Mouse (Mus musculus) embryonic facial prominence, embryonic 12.5 days (tissue): ENCODE measurements around the gene Pnisr. TPM values are rescaled to one million over a fixed set of nuclear protein-coding genes. Genes with fewer than 3 reads are reported as not detected.

Experiments
- ATAC-seq: fragments of 200-750 bp; cut with Nextera tagmentation; 2 replicates; pipeline ENCODE4 v1.8.0; 2017; ENCODE audit not compliant: insufficient number of reproducible peaks, insufficient read depth, low FRiP score, low TSS enrichment
- H3K27ac ChIP-seq: fragments of 300-500 bp; sonication (generic); 2 replicates; pipeline ENCODE4 v1.5.1; 2016; ENCODE audit warnings: mild to moderate bottlenecking
- H3K27me3 ChIP-seq: fragments of 300-500 bp; sonication (generic); 2 replicates; pipeline ENCODE4 v1.6.1; 2016; ENCODE audit warnings: mild to moderate bottlenecking, moderate library complexity
- H3K36me3 ChIP-seq: fragments of 300-500 bp; sonication (generic); 2 replicates; pipeline ENCODE4 v1.6.1; 2016; ENCODE audit warnings: mild to moderate bottlenecking
- H3K4me1 ChIP-seq: fragments of 300-500 bp; sonication (generic); 2 replicates; pipeline ENCODE4 v1.6.1; 2016
- H3K4me2 ChIP-seq: fragments of 300-500 bp; sonication (generic); replicated peaks from 2 replicates; pipeline ENCODE4 v1.6.1; 2016; ENCODE audit warnings: mild to moderate bottlenecking, moderate library complexity
- H3K4me3 ChIP-seq: fragments of 300-500 bp; sonication (generic); 2 replicates; pipeline ENCODE4 v1.5.1; 2016; ENCODE audit warnings: mild to moderate bottlenecking
- H3K9ac ChIP-seq: fragments of 300-500 bp; sonication (generic); 2 replicates; pipeline ENCODE4 v1.6.1; 2016; ENCODE audit warnings: mild to moderate bottlenecking, moderate library complexity
- H3K9me3 ChIP-seq: fragments of 300-500 bp; sonication (generic); 2 replicates; pipeline ENCODE4 v1.6.1; 2016; ENCODE audit warnings: mild to moderate bottlenecking, moderate library complexity
- WGBS: fragments of 180-500 bp; shearing (Covaris S2); methylation state at CpG from one replicate; pipeline ENCODE4 v1.1.7; 2016; 5-methylcytosine and 5-hydroxymethylcytosine counted together
- polyA plus RNA-seq: library from polyadenylated mRNA; unstranded; fragments of >200 nt; fragmentation: Nextera tagmentation; extraction: Ambion mirVana; gene quantifications from 2 replicates; pipeline ENCODE4 v1.2.1, GENCODE M21; 2016

The Pnisr gene
- 217 and 221 TPM in 2 replicates for polyA plus RNA-seq

GRCm38 (mm10) chr4:21847481-21848286 lies at the start of gene Pnisr:
Pnisr (plus strand) TSS chr4:21847583.
- peak within 1 kb of the TSS; percentile 49 for H3K4me2 ChIP-seq
- no peaks in the 10 kb centered on the region for H3K9me3 ChIP-seq
- H3K36me3 ChIP-seq: no peaks in the 10 kb centered on the region
- ATAC-seq: peak; percentile 96
- no peaks in the 10 kb centered on the region for H3K27me3 ChIP-seq
- peak within 1 kb of the TSS; percentile 83 for H3K9ac ChIP-seq
- peak within 1 kb of the TSS; percentile 83 for H3K4me3 ChIP-seq
- H3K4me1 ChIP-seq: peaks cover 5% of the 10 kb centered on the region; the same call in 1 of the 2 replicates
- peak within 1 kb of the TSS; percentile 98 for H3K27ac ChIP-seq
- 0% methylated on average over 50 of the region's 50 CpGs for WGBS

- no peak overlapping the region for H3K4me2 ChIP-seq
- H3K4me3 ChIP-seq: no peak overlapping the region
- no peaks in the 10 kb centered on the region for H3K27me3 ChIP-seq
- no peaks in the 10 kb centered on the region for H3K4me1 ChIP-seq
- no peak overlapping the region for H3K9ac ChIP-seq
- no peak overlapping the region for H3K27ac ChIP-seq
- WGBS: 93% methylated on average over 1 of the region's 1 CpGs
- no peak for ATAC-seq
- peaks cover 48% of the 10 kb centered on the region for H3K36me3 ChIP-seq
- no peaks in the 10 kb centered on the region for H3K9me3 ChIP-seq
Measured at GRCm38 (mm10) chr4:21801013-21801412, 46.4 kb upstream of the Pnisr start.

GRCm38 (mm10) chr4:21801620-21802019 lies 45.8 kb upstream of the Pnisr start:
- Histone ChIP-seq H3K9me3 (no peaks in the 10 kb centered on the region), H3K4me1 (no peaks in the 10 kb centered on the region), H3K27ac (no peak overlapping the region), H3K36me3 (peaks cover 54% of the 10 kb centered on the region), H3K4me2 (no peak overlapping the region), H3K9ac (no peak overlapping the region), H3K4me3 (no peak overlapping the region), H3K27me3 (no peaks in the 10 kb centered on the region)
- no peak for ATAC-seq
- 92% methylated on average over 2 of the region's 2 CpGs for WGBS

- no peaks in the 10 kb centered on the region for H3K27me3 ChIP-seq
- 78% methylated on average over 5 of the region's 5 CpGs for WGBS
- no peak overlapping the region for H3K27ac ChIP-seq
- H3K4me3 ChIP-seq: no peak overlapping the region
- no peaks in the 10 kb centered on the region for H3K4me1 ChIP-seq
- no peak overlapping the region for H3K9ac ChIP-seq
- no peak overlapping the region for H3K4me2 ChIP-seq
- H3K36me3 ChIP-seq: peaks cover 40% of the 10 kb centered on the region
- no peak for ATAC-seq
- H3K9me3 ChIP-seq: no peaks in the 10 kb centered on the region
Measured at GRCm38 (mm10) chr4:21807204-21807603, 40.2 kb upstream of the Pnisr start.

- no peaks in the 10 kb centered on the region for H3K9me3 ChIP-seq
- no peaks in the 10 kb centered on the region for H3K27me3 ChIP-seq
- no peak for ATAC-seq
- no peak overlapping the region for H3K4me2 ChIP-seq
- H3K4me3 ChIP-seq: no peak overlapping the region
- H3K27ac ChIP-seq: no peak overlapping the region
- no peak overlapping the region for H3K9ac ChIP-seq
- 86% methylated on average over 3 of the region's 3 CpGs for WGBS
- no peaks in the 10 kb centered on the region for H3K4me1 ChIP-seq
- peaks cover 33% of the 10 kb centered on the region for H3K36me3 ChIP-seq
Measured at GRCm38 (mm10) chr4:21810608-21811007, 36.8 kb upstream of the Pnisr start.

- no peak for ATAC-seq
- Histone ChIP-seq H3K27ac (no peak overlapping the region), H3K36me3 (peaks cover 30% of the 10 kb centered on the region), H3K9me3 (no peaks in the 10 kb centered on the region), H3K9ac (no peak overlapping the region), H3K27me3 (no peaks in the 10 kb centered on the region), H3K4me1 (no peaks in the 10 kb centered on the region), H3K4me3 (no peak overlapping the region), H3K4me2 (no peak overlapping the region)
- 87% methylated on average over 6 of the region's 6 CpGs for WGBS
Measured at GRCm38 (mm10) chr4:21812635-21813034, 34.7 kb upstream of the Pnisr start.

GRCm38 (mm10) chr4:21814029-21814428 lies 33.4 kb upstream of the Pnisr start:
- Histone ChIP-seq H3K9me3 (no peaks in the 10 kb centered on the region), H3K27me3 (no peaks in the 10 kb centered on the region), H3K4me1 (no peaks in the 10 kb centered on the region), H3K4me3 (no peak overlapping the region), H3K27ac (no peak overlapping the region), H3K9ac (no peak overlapping the region), H3K4me2 (no peak overlapping the region), H3K36me3 (peaks cover 30% of the 10 kb centered on the region)
- no peak for ATAC-seq
- WGBS: 37% methylated on average over 2 of the region's 2 CpGs

- no peaks in the 10 kb centered on the region for H3K9me3 ChIP-seq
- no peak overlapping the region for H3K9ac ChIP-seq
- ATAC-seq: no peak
- no peaks in the 10 kb centered on the region for H3K4me1 ChIP-seq
- H3K36me3 ChIP-seq: peaks cover 11% of the 10 kb centered on the region
- no peak overlapping the region for H3K27ac ChIP-seq
- no peaks in the 10 kb centered on the region for H3K27me3 ChIP-seq
- WGBS: 84% methylated on average over 2 of the region's 2 CpGs
- H3K4me2 ChIP-seq: no peak overlapping the region
- H3K4me3 ChIP-seq: no peak overlapping the region
Measured at GRCm38 (mm10) chr4:21826616-21827015, 20.8 kb upstream of the Pnisr start.

GRCm38 (mm10) chr4:21832844-21833243 lies 14.5 kb upstream of the Pnisr start:
- no peaks in the 10 kb centered on the region for H3K4me1 ChIP-seq
- H3K4me2 ChIP-seq: no peak overlapping the region
- H3K4me3 ChIP-seq: no peak overlapping the region
- H3K9ac ChIP-seq: no peak overlapping the region
- H3K9me3 ChIP-seq: no peaks in the 10 kb centered on the region
- WGBS: 94% methylated on average over 8 of the region's 8 CpGs
- H3K27ac ChIP-seq: no peak overlapping the region
- no peak for ATAC-seq
- peaks cover 7% of the 10 kb centered on the region for H3K36me3 ChIP-seq
- no peaks in the 10 kb centered on the region for H3K27me3 ChIP-seq

- H3K27me3 ChIP-seq: no peaks in the 10 kb centered on the region
- H3K9me3 ChIP-seq: no peaks in the 10 kb centered on the region
- peak overlapping the region; percentile 49 for H3K4me2 ChIP-seq
- no peaks in the 10 kb centered on the region for H3K36me3 ChIP-seq
- H3K4me3 ChIP-seq: peak overlapping the region; percentile 83
- ATAC-seq: peak; percentile 85
- peak overlapping the region; percentile 83 for H3K9ac ChIP-seq
- H3K27ac ChIP-seq: peak overlapping the region; percentile 98
- under 1% methylated on average over 24 of the region's 24 CpGs for WGBS
- H3K4me1 ChIP-seq: peaks cover 5% of the 10 kb centered on the region; the same call in 1 of the 2 replicates
Measured at GRCm38 (mm10) chr4:21848287-21848630, 876 bp downstream of the Pnisr start.

- Histone ChIP-seq H3K27ac (no peak overlapping the region), H3K27me3 (no peaks in the 10 kb centered on the region), H3K36me3 (peaks cover 58% of the 10 kb centered on the region), H3K9me3 (no peaks in the 10 kb centered on the region), H3K9ac (no peak overlapping the region), H3K4me2 (no peak overlapping the region), H3K4me1 (no peaks in the 10 kb centered on the region), H3K4me3 (no peak overlapping the region)
- WGBS: 65% methylated on average over 1 of the region's 1 CpGs
- no peak for ATAC-seq
Measured at GRCm38 (mm10) chr4:21857481-21857880, 10.1 kb downstream of the Pnisr start.

- WGBS: 97% methylated on average over 1 of the region's 1 CpGs
- H3K36me3 ChIP-seq: peaks cover 63% of the 10 kb centered on the region
Measured at GRCm38 (mm10) chr4:21865226-21865625, 17.8 kb downstream of the Pnisr start.

More at GRCm38 (mm10) chr4:21865226-21865625, 17.8 kb downstream of the Pnisr start:
- H3K27ac ChIP-seq: no peak overlapping the region
- no peak overlapping the region for H3K9ac ChIP-seq
- H3K4me3 ChIP-seq: no peak overlapping the region
- no peak for ATAC-seq
- no peaks in the 10 kb centered on the region for H3K9me3 ChIP-seq
- H3K4me1 ChIP-seq: no peaks in the 10 kb centered on the region
- H3K4me2 ChIP-seq: no peak overlapping the region
- H3K27me3 ChIP-seq: no peaks in the 10 kb centered on the region
